Mouse (Mus musculus): ENCODE measurements around the gene Serp1. TPM values are rescaled to one million over a fixed set of nuclear protein-coding genes. Genes with fewer than 3 reads are reported as not detected.

The Serp1 gene
- total RNA-seq (2022), result 100 to 1,000 TPM in 2 of 4 experiments, 10 to 100 TPM in 2; 95.8 to 126 (median 105) TPM

GRCm38 (mm10) chr3:58525652-58526407 is at the start of gene Serp1, which contains the start of gene Eif2a:
Gene Serp1 (minus strand): TSS chr3:58525892.
Gene Eif2a (plus strand): TSS chr3:58525821.
- peak; percentile 99 for DNase-seq

GRCm38 (mm10) chr3:58570821-58571220 is 45.1 kb upstream of the Serp1 start:
- no peak for DNase-seq

GRCm38 (mm10) chr3:58561437-58561836 is 35.7 kb upstream of the Serp1 start:
- no peak for DNase-seq

GRCm38 (mm10) chr3:58559887-58560286 is 34.2 kb upstream of the Serp1 start:
- DNase-seq, result no peak

- DNase-seq, result no peak
Observed at GRCm38 (mm10) chr3:58556649-58557048, 31.0 kb upstream of the Serp1 start.

- no peak for DNase-seq
Observed at GRCm38 (mm10) chr3:58552001-58552811, 26.5 kb upstream of the Serp1 start.

- no peak for DNase-seq
Observed at GRCm38 (mm10) chr3:58536573-58536972, 10.9 kb upstream of the Serp1 start.

GRCm38 (mm10) chr3:58526408-58526737 is 681 bp upstream of the Serp1 start:
- DNase-seq, result no peak

GRCm38 (mm10) chr3:58525166-58525565 is 526 bp downstream of the Serp1 start:
- DNase-seq, result no peak

- no peak for DNase-seq
Observed at GRCm38 (mm10) chr3:58524246-58524645, 1.4 kb downstream of the Serp1 start.

GRCm38 (mm10) chr3:58523386-58523785 is 2.3 kb downstream of the Serp1 start:
- no peak for DNase-seq

- no peak for DNase-seq
Observed at GRCm38 (mm10) chr3:58521361-58521760, 4.3 kb downstream of the Serp1 start.

- DNase-seq, result no peak
Observed at GRCm38 (mm10) chr3:58520286-58520685, 5.4 kb downstream of the Serp1 start.

GRCm38 (mm10) chr3:58519536-58519935 is 6.2 kb downstream of the Serp1 start:
- DNase-seq, result peak; percentile 34

GRCm38 (mm10) chr3:58518962-58519361 is 6.7 kb downstream of the Serp1 start:
- DNase-seq, result no peak

- DNase-seq, result no peak
Observed at GRCm38 (mm10) chr3:58517800-58518199, 7.9 kb downstream of the Serp1 start.

GRCm38 (mm10) chr3:58517258-58517657 is 8.4 kb downstream of the Serp1 start:
- no peak for DNase-seq

GRCm38 (mm10) chr3:58516602-58516976 is 9.1 kb downstream of the Serp1 start:
- DNase-seq, result no peak

GRCm38 (mm10) chr3:58515947-58516601 is 9.6 kb downstream of the Serp1 start:
- DNase-seq, result no peak

GRCm38 (mm10) chr3:58513483-58513882 is 12.2 kb downstream of the Serp1 start:
- no peak for DNase-seq

- no peak for DNase-seq
Observed at GRCm38 (mm10) chr3:58512740-58513139, 13.0 kb downstream of the Serp1 start.

GRCm38 (mm10) chr3:58511581-58511980 is 14.1 kb downstream of the Serp1 start:
- no peak for DNase-seq
